Mouse (Mus musculus) bone marrow macrophage, adult 2 months (primary cell): ENCODE results near the gene Sik3.

Experiments
- CTCF ChIP-seq: IDR thresholded peaks from 2 replicates; pipeline ENCODE4 v1.5.1; 2012; ENCODE audit warnings: low read depth, mild to moderate bottlenecking, low read length, moderate library complexity
- POLR2A ChIP-seq: IDR thresholded peaks from 2 replicates; pipeline ENCODE4 v1.6.1; 2012; ENCODE audit warnings: mild to moderate bottlenecking, low read depth, low read length, borderline replicate concordance

DNA sequence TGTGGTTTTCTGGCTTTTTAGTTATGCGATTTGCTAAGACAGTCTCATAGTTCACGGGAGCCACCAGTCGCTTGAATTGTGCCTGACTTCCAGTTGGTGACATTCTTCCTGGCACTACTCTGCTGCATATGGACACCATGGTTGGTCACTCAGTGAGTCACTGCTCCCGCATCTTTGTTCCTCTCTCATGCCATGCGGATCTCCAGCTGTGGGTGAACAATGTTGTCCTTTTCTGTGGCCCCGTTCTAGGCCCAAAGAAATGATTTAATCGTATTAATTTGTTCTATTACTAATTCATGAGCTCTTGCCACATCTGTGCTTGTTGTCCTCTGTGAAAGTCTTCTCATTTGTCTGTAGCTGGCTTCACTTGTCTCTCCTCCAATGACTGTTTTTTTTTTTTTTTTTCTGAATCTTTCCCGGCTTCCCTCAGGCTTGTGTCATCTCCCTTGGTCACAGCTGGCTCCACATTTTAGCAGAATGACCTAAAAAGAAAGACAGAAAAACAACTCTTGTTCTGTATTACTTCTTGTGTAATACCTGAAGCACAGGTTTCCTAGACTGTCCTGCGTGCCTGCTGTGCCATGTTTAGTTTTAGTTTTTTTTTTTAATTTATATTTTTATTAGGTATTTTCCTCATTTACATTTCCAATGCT lies 40.5 kb downstream of the Sik3 start:
- TF ChIP-seq POLR2A (no peak), CTCF (no peak)
